Mouse (Mus musculus): ENCODE measurements around the gene Olfr1212.

Olfr1212 gene

GRCm38 (mm10) chr2:88953669-88954068, at the start of gene Olfr1212:
Gene Olfr1212 (plus strand): TSS chr2:88953969.
- no peak for ATAC-seq (ENCODE audit: insufficient number of reproducible peaks, low FRiP score, low TSS enrichment)

GRCm38 (mm10) chr2:88915057-88915456, 38.7 kb upstream of the Olfr1212 start, which contains the start of gene Olfr1209:
Gene Olfr1209 (minus strand): TSS chr2:88915157.
- ATAC-seq (ENCODE audit: insufficient number of reproducible peaks, low FRiP score, low TSS enrichment), result no peak

GRCm38 (mm10) chr2:88938011-88938410, 15.8 kb upstream of the Olfr1212 start, which contains the start of gene Olfr1211:
Gene Olfr1211 (minus strand): TSS chr2:88938111.
- no peak for ATAC-seq (ENCODE audit: insufficient number of reproducible peaks, low FRiP score, low TSS enrichment)

GRCm38 (mm10) chr2:88980181-88980580, 26.4 kb downstream of the Olfr1212 start, which contains the start of gene Gm13762:
Gene Gm13762 (minus strand): TSS chr2:88980281.
- no peak for ATAC-seq (ENCODE audit: insufficient number of reproducible peaks, low FRiP score, low TSS enrichment)

- no peak for ATAC-seq (ENCODE audit: insufficient number of reproducible peaks, low FRiP score, low TSS enrichment)
Measured at GRCm38 (mm10) chr2:88992553-88992952, 38.8 kb downstream of the Olfr1212 start, which contains the start of gene Olfr1214. Gene Olfr1214 (minus strand): TSS chr2:88992653.

- ATAC-seq (ENCODE audit: insufficient number of reproducible peaks, low FRiP score, low TSS enrichment), result no peak
Measured at GRCm38 (mm10) chr2:89006873-89007272, 53.1 kb downstream of the Olfr1212 start, which contains the start of gene Olfr1215. Gene Olfr1215 (minus strand): TSS chr2:89006973.

Measured in cerebellum, adult (tissue).